Mouse (Mus musculus) stomach, embryonic 14.5 days (tissue): Measurements from ENCODE around the gene Tenm4. TPM values are rescaled to one million over a fixed set of nuclear protein-coding genes. Genes with fewer than 3 reads are reported as not detected.
A peak's percentile ranks its signal among the peaks of the same experiment; 100 is the strongest.

Source experiments
- ATAC-seq: fragments of 200-750 bp; cut with Nextera tagmentation; 2 replicates; pipeline ENCODE4 v1.8.0; 2017; ENCODE audit warnings: low read depth, moderate TSS enrichment; ENCODE audit not compliant: insufficient number of reproducible peaks, insufficient read depth, low FRiP score
- H3K27ac ChIP-seq: fragments of 300-500 bp; sonication (generic); 2 replicates; pipeline ENCODE4 v1.5.1; 2014; ENCODE audit warnings: mild to moderate bottlenecking, low read length, moderate library complexity, mixed read lengths
- H3K27me3 ChIP-seq: fragments of 300-500 bp; sonication (generic); 2 replicates; pipeline ENCODE4 v1.6.1; 2014; ENCODE audit warnings: low read length, control low read depth, mixed read lengths; ENCODE audit not compliant: control insufficient read depth, insufficient read depth
- H3K36me3 ChIP-seq: fragments of 300-500 bp; sonication (generic); 2 replicates; pipeline ENCODE4 v1.6.1; 2014; ENCODE audit warnings: mild to moderate bottlenecking, control low read depth, low read length, moderate library complexity, mixed read lengths; ENCODE audit not compliant: control insufficient read depth, insufficient read depth
- H3K4me1 ChIP-seq: fragments of 300-500 bp; sonication (generic); 2 replicates; pipeline ENCODE4 v1.6.1; 2014; ENCODE audit warnings: low read length, control low read depth, mixed read lengths; ENCODE audit not compliant: control insufficient read depth, insufficient read depth
- H3K4me2 ChIP-seq: fragments of 300-500 bp; sonication (generic); replicated peaks from 2 replicates; pipeline ENCODE4 v1.6.1; 2014; ENCODE audit warnings: low read depth, low read length, control low read depth
- H3K4me3 ChIP-seq: fragments of 300-500 bp; sonication (generic); 2 replicates; pipeline ENCODE4 v1.5.1; 2014; ENCODE audit warnings: low read depth, low read length, control low read depth
- H3K9ac ChIP-seq: fragments of 300-500 bp; sonication (generic); replicated peaks from 2 replicates; pipeline ENCODE4 v1.6.1; 2014; ENCODE audit warnings: low read depth, mild to moderate bottlenecking, control low read depth, low read length, moderate library complexity, mixed read lengths
- H3K9me3 ChIP-seq: fragments of 300-500 bp; sonication (generic); 2 replicates; pipeline ENCODE4 v1.6.1; 2016; ENCODE audit warnings: low read depth, low read length, control low read depth; ENCODE audit not compliant: control insufficient read depth
- WGBS: fragments of 180-500 bp; shearing (Covaris S2); extraction: QIAGEN DNeasy Blood & Tissue Kit; methylation state at CpG from one replicate; pipeline ENCODE4 v1.1.7; 2014; 5-methylcytosine and 5-hydroxymethylcytosine counted together
- polyA plus RNA-seq: library from polyadenylated mRNA; unstranded; fragments of >200 nt; fragmentation: Nextera tagmentation; extraction: Ambion mirVana; gene quantifications from 2 replicates; pipeline ENCODE4 v1.2.1, GENCODE M21; 2014

Gene Tenm4
- polyA plus RNA-seq, 1 experiment from 2014 or later, result 28.8 TPM

GRCm38 (mm10) chr7:96215894-96216509 is 45.0 kb downstream of the Tenm4 start:
- Histone ChIP-seq H3K4me3 (no peak overlapping the region), H3K27me3 (no peaks in the 10 kb centered on the region), H3K36me3 (no peaks in the 10 kb centered on the region), H3K27ac (no peak overlapping the region), H3K9ac (no peak overlapping the region), H3K4me2 (no peak overlapping the region), H3K4me1 (peaks cover 22% of the 10 kb centered on the region), H3K9me3 (no peaks in the 10 kb centered on the region)
- WGBS, result 37% methylated on average over 5 of the region's 5 CpGs
- ATAC-seq, result no peak

GRCm38 (mm10) chr7:96219386-96219785 is 48.3 kb downstream of the Tenm4 start:
- Histone ChIP-seq H3K9me3 (no peaks in the 10 kb centered on the region), H3K4me2 (no peak overlapping the region), H3K27me3 (no peaks in the 10 kb centered on the region), H3K4me1 (peaks cover 11% of the 10 kb centered on the region), H3K4me3 (no peak overlapping the region), H3K9ac (no peak overlapping the region), H3K27ac (no peak overlapping the region), H3K36me3 (no peaks in the 10 kb centered on the region)
- 71% methylated on average over 2 of the region's 2 CpGs for WGBS
- no peak for ATAC-seq

- no peak for ATAC-seq
- Histone ChIP-seq H3K4me2 (no peak overlapping the region), H3K36me3 (no peaks in the 10 kb centered on the region), H3K9me3 (no peaks in the 10 kb centered on the region), H3K27me3 (no peaks in the 10 kb centered on the region), H3K4me1 (peaks cover 11% of the 10 kb centered on the region), H3K9ac (no peak overlapping the region), H3K4me3 (no peak overlapping the region), H3K27ac (no peak overlapping the region)
- WGBS, result 76% methylated on average over 5 of the region's 5 CpGs
Measured at GRCm38 (mm10) chr7:96220647-96221046, 49.6 kb downstream of the Tenm4 start.

GRCm38 (mm10) chr7:96222569-96222968 is 51.5 kb downstream of the Tenm4 start:
- Histone ChIP-seq H3K27me3 (no peaks in the 10 kb centered on the region), H3K4me1 (no peaks in the 10 kb centered on the region), H3K9me3 (no peaks in the 10 kb centered on the region), H3K36me3 (no peaks in the 10 kb centered on the region), H3K4me2 (no peak overlapping the region), H3K9ac (no peak overlapping the region), H3K27ac (no peak overlapping the region), H3K4me3 (no peak overlapping the region)
- ATAC-seq, result no peak
- WGBS, result 95% methylated on average over 1 of the region's 1 CpGs

- Histone ChIP-seq H3K4me1 (peaks cover 9% of the 10 kb centered on the region; the same call in 1 of the 2 replicates), H3K9me3 (no peaks in the 10 kb centered on the region), H3K36me3 (no peaks in the 10 kb centered on the region), H3K27ac (no peak overlapping the region), H3K4me3 (no peak overlapping the region), H3K27me3 (no peaks in the 10 kb centered on the region), H3K9ac (no peak overlapping the region), H3K4me2 (no peak overlapping the region)
- no peak for ATAC-seq
- 87% methylated on average over 6 of the region's 6 CpGs for WGBS
Measured at GRCm38 (mm10) chr7:96228562-96229268, 57.7 kb downstream of the Tenm4 start.

- no peak for ATAC-seq
- Histone ChIP-seq H3K9me3 (no peaks in the 10 kb centered on the region), H3K4me1 (peaks cover 9% of the 10 kb centered on the region; the same call in 1 of the 2 replicates), H3K27ac (no peak overlapping the region), H3K36me3 (no peaks in the 10 kb centered on the region), H3K9ac (no peak overlapping the region), H3K4me3 (no peak overlapping the region), H3K4me2 (no peak overlapping the region), H3K27me3 (no peaks in the 10 kb centered on the region)
- WGBS, result 52% methylated on average over 8 of the region's 8 CpGs
Measured at GRCm38 (mm10) chr7:96230006-96230719, 59.1 kb downstream of the Tenm4 start.

- no peak overlapping the region for H3K27ac ChIP-seq
- no peak overlapping the region for H3K4me3 ChIP-seq
- WGBS, result 42% methylated on average over 9 of the region's 9 CpGs
- H3K27me3 ChIP-seq, result no peaks in the 10 kb centered on the region
- no peaks in the 10 kb centered on the region for H3K36me3 ChIP-seq
- H3K9ac ChIP-seq, result no peak overlapping the region
- H3K9me3 ChIP-seq, result no peaks in the 10 kb centered on the region
- peaks cover 9% of the 10 kb centered on the region; the same call in 1 of the 2 replicates for H3K4me1 ChIP-seq
- H3K4me2 ChIP-seq, result no peak overlapping the region
- peak; percentile 68 for ATAC-seq
Measured at GRCm38 (mm10) chr7:96230720-96231241, 59.7 kb downstream of the Tenm4 start.

GRCm38 (mm10) chr7:96235847-96236246 is 64.8 kb downstream of the Tenm4 start:
- WGBS, result 70% methylated on average over 6 of the region's 6 CpGs
- H3K9me3 ChIP-seq, result no peaks in the 10 kb centered on the region

More at GRCm38 (mm10) chr7:96235847-96236246, 64.8 kb downstream of the Tenm4 start:
- no peak overlapping the region for H3K27ac ChIP-seq
- no peak overlapping the region for H3K4me3 ChIP-seq
- ATAC-seq, result no peak
- H3K9ac ChIP-seq, result no peak overlapping the region
- H3K27me3 ChIP-seq, result no peaks in the 10 kb centered on the region
- H3K36me3 ChIP-seq, result no peaks in the 10 kb centered on the region
- H3K4me2 ChIP-seq, result no peak overlapping the region
- H3K4me1 ChIP-seq, result peaks cover 4% of the 10 kb centered on the region; the same call in 1 of the 2 replicates
